Mouse (Mus musculus) activated CD4-positive, CD25-positive, alpha-beta regulatory T cell, adult 9 weeks (primary cell): ENCODE measurements around the gene Nanog. TPM values are rescaled to one million over a fixed set of nuclear protein-coding genes. Genes with fewer than 3 reads are reported as not detected.

Source experiments
- polyA plus RNA-seq: library from polyadenylated mRNA; unstranded; fragments of 100-300 nt; shearing (Covaris generic); gene quantifications from one replicate; pipeline ENCODE4 v1.2.1, GENCODE M21; 2017

Nanog gene
- polyA plus RNA-seq, result not detected

DNA sequence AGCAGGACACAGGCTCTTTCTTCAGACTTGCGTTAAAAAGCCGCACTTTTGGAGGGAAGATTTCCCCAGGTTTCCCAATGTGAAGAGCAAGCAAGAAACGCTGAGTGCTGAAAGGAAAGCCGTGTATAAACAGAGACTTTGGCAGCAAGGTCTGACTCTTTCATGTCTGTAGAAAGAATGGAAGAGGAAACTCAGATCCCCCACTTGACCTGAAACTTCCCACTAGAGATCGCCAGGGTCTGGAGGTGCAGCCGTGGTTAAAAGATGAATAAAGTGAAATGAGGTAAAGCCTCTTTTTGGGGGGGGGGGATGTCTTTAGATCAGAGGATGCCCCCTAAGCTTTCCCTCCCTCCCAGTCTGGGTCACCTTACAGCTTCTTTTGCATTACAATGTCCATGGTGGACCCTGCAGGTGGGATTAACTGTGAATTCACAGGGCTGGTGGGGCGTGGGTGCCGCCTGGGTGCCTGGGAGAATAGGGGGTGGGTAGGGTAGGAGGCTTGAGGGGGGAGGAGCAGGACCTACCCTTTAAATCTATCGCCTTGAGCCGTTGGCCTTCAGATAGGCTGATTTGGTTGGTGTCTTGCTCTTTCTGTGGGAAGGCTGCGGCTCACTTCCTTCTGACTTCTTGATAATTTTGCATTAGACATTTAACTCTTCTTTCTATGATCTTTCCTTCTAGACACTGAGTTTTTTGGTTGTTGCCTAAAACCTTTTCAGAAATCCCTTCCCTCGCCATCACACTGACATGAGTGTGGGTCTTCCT is at the start of gene Nanog:
TSS of gene Nanog (plus strand) at position 454 of the 765 bp plus-strand sequence.

Other genes starting within 250 kb of the Nanog start
- gene Rimklb, start 208.7 kb upstream of the Nanog start, polyA plus RNA-seq, result not detected
- gene Mfap5, start 201.6 kb upstream of the Nanog start, polyA plus RNA-seq, result not detected
- 0.94 TPM for gene Aicda, start 153.7 kb upstream of the Nanog start, polyA plus RNA-seq
- 28.2 TPM for gene Apobec1, start 105.0 kb upstream of the Nanog start, polyA plus RNA-seq
- gene Gdf3, start 97.4 kb upstream of the Nanog start, polyA plus RNA-seq, result 0.21 TPM
- not detected for gene Dppa3, start 81.1 kb upstream of the Nanog start, polyA plus RNA-seq
- gene Slc2a3, start 94.2 kb downstream of the Nanog start, polyA plus RNA-seq, result 123 TPM
- 7.4 TPM for gene Foxj2, start 112.4 kb downstream of the Nanog start, polyA plus RNA-seq
- 0.10 TPM for gene C3ar1, start 148.7 kb downstream of the Nanog start, polyA plus RNA-seq
- gene Necap1, start 167.0 kb downstream of the Nanog start, polyA plus RNA-seq, result 33.7 TPM
- gene Clec4a1, start 214.4 kb downstream of the Nanog start, polyA plus RNA-seq, result 1.1 TPM
- 1.1 TPM for gene Clec4a3, start 245.0 kb downstream of the Nanog start, polyA plus RNA-seq